Mouse (Mus musculus): ENCODE measurements at regions not wholly inside any gene's neighbourhood (a gene's known extent, or its start where the extent isn't known, plus 50 kb on each side); places are given as distances from the start of the nearest gene placed in this dataset.

DNA sequence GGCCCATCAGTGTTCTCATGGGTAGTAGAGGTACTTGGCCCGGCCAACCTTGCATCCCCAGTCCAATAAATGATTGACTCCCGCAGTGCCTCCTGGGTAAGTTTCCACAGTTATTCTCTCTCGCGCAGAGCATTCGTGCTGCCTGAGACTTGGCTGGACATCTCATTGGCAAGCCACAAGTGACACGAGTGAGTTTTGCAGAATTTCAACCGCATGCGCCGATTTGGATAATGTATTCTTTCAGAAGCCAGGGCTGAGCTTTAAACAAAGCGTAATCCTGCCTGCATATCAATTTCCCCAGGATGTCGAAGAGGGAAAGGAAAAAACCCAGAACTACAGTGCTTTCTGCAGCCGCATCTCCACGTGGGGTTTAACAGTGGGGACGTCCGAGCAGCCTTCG is 112.6 kb downstream of the 3100002H09Rik start:
- no peak for TF ChIP-seq CTCF (IDR thresholded peaks at IDR 0.05; ENCODE audit: low read depth, low read length)
- no peak for TF ChIP-seq POLR2A (IDR thresholded peaks at IDR 0.05; ENCODE audit: borderline replicate concordance, low read depth, low read length)
